Mouse (Mus musculus): ENCODE measurements around the gene Pdx1. TPM values are rescaled to one million over a fixed set of nuclear protein-coding genes. Genes with fewer than 3 reads are reported as not detected.

Pdx1 gene
- polyA plus RNA-seq, 1 experiment, result not detected

- no peak within 1 kb of the TSS for H3K4me3 ChIP-seq (replicated peaks; ENCODE audit: extremely low read depth, low read depth, low read length)
- no peaks in the 10 kb centered on the region for H3K4me1 ChIP-seq (ENCODE audit: control insufficient read depth, insufficient read depth, low read length)
- WGBS, result 59% methylated on average over 8 of the region's 8 CpGs
- TF ChIP-seq CTCF (IDR thresholded peaks at IDR 0.05; ENCODE audit: insufficient read depth, low read length) (no peak), POLR2A (IDR thresholded peaks at IDR 0.05; ENCODE audit: borderline replicate concordance, extremely low read depth, low read depth, low read length) (no peak)
- DNase-seq, result no peak
Observed at GRCm38 (mm10) chr5:147322183-147322582, 52.4 kb downstream of the Pdx1 start, which contains the start of gene Urad. TSS of gene Urad (minus strand) at chr5:147322440.

- 8% methylated on average over 17 of the region's 17 CpGs for WGBS
- peak; percentile 60 for DNase-seq
Observed at GRCm38 (mm10) chr5:147323237-147323917, 53.6 kb downstream of the Pdx1 start.

More at GRCm38 (mm10) chr5:147323237-147323917, 53.6 kb downstream of the Pdx1 start:
- no peak for TF ChIP-seq POLR2A (IDR thresholded peaks at IDR 0.05; ENCODE audit: borderline replicate concordance, extremely low read depth, low read depth, low read length)
- TF ChIP-seq CTCF (IDR thresholded peaks at IDR 0.05; ENCODE audit: insufficient read depth, low read length), result peak; percentile 75
- Histone ChIP-seq H3K4me3 (replicated peaks; ENCODE audit: extremely low read depth, low read depth, low read length) (no peak overlapping the region), H3K4me1 (ENCODE audit: control insufficient read depth, insufficient read depth, low read length) (no peaks in the 10 kb centered on the region)

Other genes with a start within 250 kb of the Pdx1 start
- gene Lnx2, start 193.4 kb upstream of the Pdx1 start, polyA plus RNA-seq (2012; rRNA removed), result 57.3 and 80.7 TPM in 2 replicates
- 31.6 and 36.8 TPM in 2 replicates for gene Polr1d, start 192.9 kb upstream of the Pdx1 start, polyA plus RNA-seq (2012; rRNA removed)
- gene Gsx1, start 81.3 kb upstream of the Pdx1 start, polyA plus RNA-seq (2012; rRNA removed), result not detected in 2 replicates
- gene Cdx2, start 37.3 kb downstream of the Pdx1 start, polyA plus RNA-seq (2012; rRNA removed), result 0.85 TPM in 1 of 2 replicates, not detected in the other
- not detected in 2 replicates for gene Urad, start 52.5 kb downstream of the Pdx1 start, polyA plus RNA-seq (2012; rRNA removed)
- gene Flt3, start 130.5 kb downstream of the Pdx1 start, polyA plus RNA-seq (2012; rRNA removed), result 1.4 and 1.7 TPM in 2 replicates
- 23.7 and 38.0 TPM in 2 replicates for gene Pan3, start 160.2 kb downstream of the Pdx1 start, polyA plus RNA-seq (2012; rRNA removed)

All from lung, adult 2 months (tissue).